Mouse (Mus musculus): ENCODE measurements at regions not wholly inside any gene's neighbourhood (a gene's known extent, or its start where the extent isn't known, plus 50 kb on each side); places are given as distances from the start of the nearest gene placed in this dataset.

- TF ChIP-seq EP300 (IDR thresholded peaks at IDR 0.05; ENCODE audit: low read depth in 1 of 2, low read length in 2 of 2) (no peak), CTCF (IDR thresholded peaks at IDR 0.05 in 2 of 3, conservative IDR thresholded peaks at IDR 0.05 in 1 of 3; ENCODE audit: control insufficient read depth in 1 of 3, insufficient read depth in 1 of 3, low read depth in 2 of 3, low read length in 3 of 3, poor library complexity in 1 of 3, severe bottlenecking in 1 of 3) (no peak), ZNF384 (IDR thresholded peaks at IDR 0.05; ENCODE audit: low read depth, low read length) (no peak), RCOR1 (IDR thresholded peaks at IDR 0.05; ENCODE audit: low read depth, low read length) (no peak), GATA1 (IDR thresholded peaks at IDR 0.05; ENCODE audit: low read depth, low read length) (no peak), MXI1 (IDR thresholded peaks at IDR 0.05; ENCODE audit: low read depth, low read length) (no peak), POLR2A (IDR thresholded peaks at IDR 0.05; ENCODE audit: control insufficient read depth in 1 of 2, insufficient read depth in 1 of 2, low read depth in 1 of 2, low read length in 2 of 2, poor library complexity in 1 of 2) (no peak), MAFK (IDR thresholded peaks at IDR 0.05; ENCODE audit: borderline replicate concordance, low read depth, low read length) (no peak), SMC3 (IDR thresholded peaks at IDR 0.05; ENCODE audit: low read depth, low read length) (no peak), KAT2A (conservative IDR thresholded peaks at IDR 0.05; ENCODE audit: low read depth, low read length) (no peak), ZC3H11A (IDR thresholded peaks at IDR 0.05; ENCODE audit: low read depth, low read length) (no peak), NELFE (IDR thresholded peaks at IDR 0.05; ENCODE audit: low read depth, low read length) (no peak), SIN3A (IDR thresholded peaks at IDR 0.05; ENCODE audit: low read length) (no peak), MYC (IDR thresholded peaks at IDR 0.05; ENCODE audit: low read depth, low read length) (no peak)
Measured at GRCm38 (mm10) chr7:137840520-137840919, 403.1 kb downstream of the Glrx3 start.
